Mouse (Mus musculus) forebrain, embryonic 15.5 days (tissue): ENCODE measurements at regions not wholly inside any gene's neighbourhood (a gene's known extent, or its start where the extent isn't known, plus 50 kb on each side); places are given as distances from the start of the nearest gene placed in this dataset.

Source experiments
- ATAC-seq: fragments of 200-750 bp; cut with Nextera tagmentation; replicated peaks from 2 replicates; pipeline ENCODE4 v1.8.0; 2017; ENCODE audit warnings: mild to moderate bottlenecking, moderate TSS enrichment, moderate library complexity
- H3K27ac ChIP-seq: fragments of 300-500 bp; sonication (generic); replicated peaks from 2 replicates; pipeline ENCODE4 v1.5.1; 2015; ENCODE audit warnings: mild to moderate bottlenecking, inconsistent platforms
- H3K27me3 ChIP-seq: fragments of 300-500 bp; sonication (generic); 2 replicates; pipeline ENCODE4 v1.6.1; 2015; ENCODE audit warnings: inconsistent platforms
- H3K36me3 ChIP-seq: fragments of 300-500 bp; sonication (generic); 2 replicates; pipeline ENCODE4 v1.6.1; 2015; ENCODE audit warnings: mild to moderate bottlenecking, inconsistent platforms
- H3K4me1 ChIP-seq: fragments of 300-500 bp; sonication (generic); 2 replicates; pipeline ENCODE4 v1.6.1; 2015; ENCODE audit warnings: inconsistent platforms
- H3K4me2 ChIP-seq: fragments of 300-500 bp; sonication (generic); replicated peaks from 2 replicates; pipeline ENCODE4 v1.6.1; 2015; ENCODE audit warnings: mild to moderate bottlenecking, inconsistent platforms
- H3K4me3 ChIP-seq: fragments of 300-500 bp; sonication (generic); 2 replicates; pipeline ENCODE4 v1.5.1; 2015; ENCODE audit warnings: mild to moderate bottlenecking, inconsistent platforms
- H3K9ac ChIP-seq: fragments of 300-500 bp; sonication (generic); replicated peaks from 2 replicates; pipeline ENCODE4 v1.6.1; 2015; ENCODE audit warnings: mild to moderate bottlenecking, inconsistent platforms
- H3K9me3 ChIP-seq: fragments of 300-500 bp; sonication (generic); 2 replicates; pipeline ENCODE4 v1.6.1; 2016; ENCODE audit warnings: inconsistent platforms
- WGBS: fragments of 180-500 bp; shearing (Covaris S2); methylation state at CpG from one replicate; pipeline ENCODE4 v1.1.7; 2015; ENCODE audit warnings: mixed read lengths; 5-methylcytosine and 5-hydroxymethylcytosine counted together

DNA sequence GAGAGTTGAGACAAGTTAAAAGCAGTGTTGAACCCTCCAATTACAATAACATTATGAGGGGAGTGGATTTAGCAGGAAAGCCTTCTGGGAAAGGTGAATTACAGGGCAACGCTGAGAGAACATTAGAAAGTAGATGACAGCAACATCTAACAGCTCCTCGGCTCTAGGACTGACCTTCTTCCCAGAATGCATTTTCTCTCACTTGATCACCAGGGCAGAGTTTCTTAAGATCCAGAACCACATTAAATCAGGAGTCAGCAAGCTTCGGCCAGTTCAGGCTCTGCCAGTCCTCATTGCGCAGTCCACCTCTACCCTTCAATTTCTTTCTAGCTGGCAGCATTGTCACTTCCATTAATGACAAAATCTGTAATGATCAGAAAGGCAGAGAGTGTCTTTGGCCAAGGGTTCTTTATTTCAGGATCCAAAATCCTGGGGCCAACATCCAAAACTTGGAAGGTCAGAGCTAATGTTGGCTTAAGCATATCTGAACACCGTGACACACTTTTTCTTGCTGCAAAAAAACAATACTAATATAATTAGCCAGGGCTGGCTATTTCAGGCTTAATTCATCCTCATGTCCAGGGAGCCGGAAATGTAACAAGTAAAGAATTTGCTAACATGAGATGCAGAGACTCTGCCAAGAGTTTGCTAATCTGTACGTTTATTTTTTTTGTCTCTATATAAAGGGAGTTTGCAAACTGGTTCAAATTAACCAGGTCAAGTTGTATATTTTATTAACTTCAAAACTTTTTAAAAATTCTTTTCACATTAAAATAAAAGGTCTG, 483.8 kb downstream of the Meis1 start:
- H3K9me3 ChIP-seq = no peaks in the 10 kb centered on the region
- WGBS = 63% methylated on average over 7 of the region's 7 CpGs
- no peaks in the 10 kb centered on the region for H3K4me1 ChIP-seq
- H3K36me3 ChIP-seq = no peaks in the 10 kb centered on the region
- no peaks in the 10 kb centered on the region for H3K27me3 ChIP-seq
- no peak for ATAC-seq
- no peak overlapping the region for H3K4me2 ChIP-seq
- H3K27ac ChIP-seq = no peak overlapping the region
- no peak overlapping the region for H3K4me3 ChIP-seq
- no peak overlapping the region for H3K9ac ChIP-seq

DNA sequence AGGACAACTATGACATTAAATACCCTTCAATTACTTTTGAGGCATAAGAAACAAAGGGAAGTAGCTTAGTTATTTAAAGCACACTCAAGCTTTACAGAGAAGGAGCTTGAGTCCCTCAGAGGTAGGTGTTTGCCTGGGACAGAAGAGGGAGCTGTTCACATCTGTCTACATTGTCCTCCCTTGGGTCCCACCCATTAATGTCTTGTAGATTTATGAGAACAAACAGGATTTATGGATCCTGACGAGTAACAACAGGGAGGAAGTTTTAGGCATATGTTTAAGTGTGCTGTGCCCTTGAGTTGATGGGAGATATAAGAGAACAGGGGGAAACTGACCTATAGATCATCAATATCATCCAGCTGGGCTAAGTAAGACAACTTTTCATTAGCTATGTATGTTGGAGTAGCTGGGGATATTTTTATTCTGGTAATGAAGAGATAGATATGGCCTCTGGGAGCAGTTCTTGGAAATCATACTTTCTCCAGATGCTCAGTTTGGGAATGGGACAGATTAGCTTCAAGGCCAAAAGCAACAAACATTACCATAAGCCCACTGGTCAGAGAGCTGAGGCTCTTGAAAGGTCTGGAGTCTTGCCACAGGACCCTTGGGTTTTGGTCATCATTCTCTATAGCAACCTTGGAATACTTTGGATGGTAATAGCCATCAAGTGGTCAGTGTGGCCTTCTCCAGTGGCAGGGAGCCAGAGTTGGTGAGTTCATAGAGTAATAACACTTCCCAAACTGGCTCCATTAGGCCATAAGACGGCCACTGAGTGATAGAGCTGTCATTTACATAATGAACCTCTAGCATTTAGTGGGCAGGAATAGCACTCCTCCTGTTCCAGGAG, 487.3 kb downstream of the Meis1 start:
- Histone ChIP-seq H3K4me2 (no peak overlapping the region), H3K36me3 (no peaks in the 10 kb centered on the region), H3K4me3 (no peak overlapping the region), H3K9ac (no peak overlapping the region), H3K4me1 (no peaks in the 10 kb centered on the region), H3K27ac (no peak overlapping the region), H3K9me3 (no peaks in the 10 kb centered on the region), H3K27me3 (no peaks in the 10 kb centered on the region)
- 68% methylated on average over 2 of the region's 2 CpGs for WGBS
- ATAC-seq = no peak

DNA sequence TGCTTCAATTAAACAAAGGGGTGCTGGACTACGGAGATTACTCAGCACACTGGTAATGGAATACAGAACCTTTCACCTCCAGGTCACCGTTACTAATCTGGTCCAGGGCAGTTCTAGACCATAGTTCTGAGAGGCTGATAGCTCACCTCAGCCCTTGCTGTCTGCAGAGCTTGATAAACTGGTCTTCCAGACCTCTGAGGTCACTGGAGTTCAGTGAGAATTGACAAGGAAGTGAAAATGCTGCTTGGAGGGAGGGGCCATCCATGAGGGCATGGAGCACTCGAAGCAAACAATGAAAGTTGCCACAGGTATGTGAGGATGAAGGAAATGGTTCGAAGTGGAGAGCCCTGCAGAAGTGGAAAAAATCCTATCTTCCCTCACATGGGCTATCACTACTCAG, 490.2 kb downstream of the Meis1 start:
- no peak overlapping the region for H3K4me3 ChIP-seq

DNA sequence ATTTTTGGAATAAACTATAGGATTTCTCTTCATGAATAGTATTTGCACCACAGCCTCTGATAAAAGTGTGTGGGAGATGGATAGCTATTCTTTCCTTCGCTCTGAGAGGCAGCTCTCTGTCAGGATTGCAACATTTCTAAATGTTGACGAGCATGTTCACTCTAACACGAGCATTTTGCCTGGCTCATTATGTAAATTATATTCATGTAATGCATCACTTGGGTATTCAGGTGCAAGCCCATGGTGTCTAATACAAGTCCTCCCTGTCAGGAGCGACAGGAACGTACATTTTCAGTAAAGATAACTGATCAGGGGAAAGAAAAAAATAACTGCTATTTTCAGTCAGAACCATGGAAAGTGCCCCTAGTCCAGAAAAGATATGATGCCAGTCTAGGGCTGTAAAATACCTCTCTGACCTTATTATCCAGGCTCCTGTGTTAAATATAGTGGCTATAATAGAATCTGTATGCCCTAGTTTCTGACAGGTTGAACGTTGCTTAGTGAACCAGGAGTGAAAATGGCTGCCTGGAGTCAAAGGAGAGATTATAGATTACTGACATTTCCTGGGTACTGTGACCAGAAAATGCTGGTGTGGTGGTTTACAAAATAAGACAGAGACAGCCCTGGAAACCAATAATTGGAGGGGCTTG, 523.6 kb downstream of the Meis1 start:
- H3K4me1 ChIP-seq = no peaks in the 10 kb centered on the region
- H3K4me3 ChIP-seq = no peak overlapping the region
- H3K9ac ChIP-seq = no peak overlapping the region
- peak; percentile 53; the same call in 1 of the 2 replicates for ATAC-seq
- no peaks in the 10 kb centered on the region for H3K36me3 ChIP-seq
- H3K4me2 ChIP-seq = no peak overlapping the region
- no peak overlapping the region for H3K27ac ChIP-seq
- H3K27me3 ChIP-seq = no peaks in the 10 kb centered on the region
- no peaks in the 10 kb centered on the region for H3K9me3 ChIP-seq
- 39% methylated on average over 6 of the region's 6 CpGs for WGBS

More for the DNA sequence above, 490.2 kb downstream of the Meis1 start:
- 64% methylated on average over 4 of the region's 4 CpGs for WGBS
- Histone ChIP-seq H3K9ac (no peak overlapping the region), H3K27me3 (no peaks in the 10 kb centered on the region), H3K4me2 (no peak overlapping the region), H3K27ac (no peak overlapping the region), H3K9me3 (no peaks in the 10 kb centered on the region), H3K4me1 (no peaks in the 10 kb centered on the region), H3K36me3 (no peaks in the 10 kb centered on the region)
- ATAC-seq = no peak

DNA sequence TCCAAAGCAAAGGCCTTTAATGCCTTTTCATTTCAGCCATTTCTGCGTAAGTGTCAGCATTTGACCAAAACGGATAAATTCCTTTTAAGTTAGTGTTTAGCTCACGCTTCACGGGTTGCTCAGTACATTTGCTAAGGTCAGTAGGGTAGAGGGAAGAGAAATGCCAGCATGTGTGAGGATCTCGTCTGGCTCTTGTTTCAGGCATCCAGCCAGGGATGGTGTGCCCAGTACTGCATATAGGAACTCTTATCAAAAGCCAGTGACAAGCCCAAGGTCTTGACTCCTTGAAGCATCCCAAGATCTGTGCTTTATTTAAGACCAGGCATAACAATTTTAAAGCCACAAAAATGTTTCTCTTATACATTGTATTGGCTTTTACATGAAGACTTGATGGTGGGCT, 524.8 kb downstream of the Meis1 start:
- 28% methylated on average over 5 of the region's 5 CpGs for WGBS
- no peaks in the 10 kb centered on the region for H3K9me3 ChIP-seq
- H3K27ac ChIP-seq = no peak overlapping the region
- H3K4me2 ChIP-seq = no peak overlapping the region
- H3K36me3 ChIP-seq = no peaks in the 10 kb centered on the region
- no peak overlapping the region for H3K9ac ChIP-seq
- no peaks in the 10 kb centered on the region for H3K4me1 ChIP-seq
- no peak for ATAC-seq
- H3K4me3 ChIP-seq = no peak overlapping the region
- H3K27me3 ChIP-seq = no peaks in the 10 kb centered on the region

DNA sequence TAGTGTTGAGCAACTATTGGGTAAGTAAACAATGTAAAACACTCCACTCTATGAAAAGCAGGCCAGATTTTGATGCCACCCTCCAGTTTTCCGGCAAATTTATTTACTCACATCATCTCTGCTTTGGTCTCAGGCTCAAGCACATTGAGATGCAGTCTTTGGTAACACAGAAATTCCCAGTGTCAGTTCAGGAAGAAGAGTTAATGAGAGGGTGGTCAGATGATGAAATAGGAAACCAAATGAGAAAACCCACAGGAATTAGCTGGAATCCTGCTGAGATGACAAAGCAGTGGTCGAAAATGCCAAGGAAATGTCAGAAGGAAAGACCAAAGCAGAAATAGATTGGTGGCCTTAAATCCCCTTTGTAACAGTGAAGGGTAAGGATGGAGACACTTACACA, 525.7 kb downstream of the Meis1 start:
- no peak for ATAC-seq
- Histone ChIP-seq H3K36me3 (no peaks in the 10 kb centered on the region), H3K9me3 (no peaks in the 10 kb centered on the region), H3K4me2 (no peak overlapping the region), H3K4me3 (no peak overlapping the region), H3K4me1 (no peaks in the 10 kb centered on the region), H3K27me3 (no peaks in the 10 kb centered on the region), H3K27ac (no peak overlapping the region), H3K9ac (no peak overlapping the region)
- 13% methylated on average over 2 of the region's 2 CpGs for WGBS

DNA sequence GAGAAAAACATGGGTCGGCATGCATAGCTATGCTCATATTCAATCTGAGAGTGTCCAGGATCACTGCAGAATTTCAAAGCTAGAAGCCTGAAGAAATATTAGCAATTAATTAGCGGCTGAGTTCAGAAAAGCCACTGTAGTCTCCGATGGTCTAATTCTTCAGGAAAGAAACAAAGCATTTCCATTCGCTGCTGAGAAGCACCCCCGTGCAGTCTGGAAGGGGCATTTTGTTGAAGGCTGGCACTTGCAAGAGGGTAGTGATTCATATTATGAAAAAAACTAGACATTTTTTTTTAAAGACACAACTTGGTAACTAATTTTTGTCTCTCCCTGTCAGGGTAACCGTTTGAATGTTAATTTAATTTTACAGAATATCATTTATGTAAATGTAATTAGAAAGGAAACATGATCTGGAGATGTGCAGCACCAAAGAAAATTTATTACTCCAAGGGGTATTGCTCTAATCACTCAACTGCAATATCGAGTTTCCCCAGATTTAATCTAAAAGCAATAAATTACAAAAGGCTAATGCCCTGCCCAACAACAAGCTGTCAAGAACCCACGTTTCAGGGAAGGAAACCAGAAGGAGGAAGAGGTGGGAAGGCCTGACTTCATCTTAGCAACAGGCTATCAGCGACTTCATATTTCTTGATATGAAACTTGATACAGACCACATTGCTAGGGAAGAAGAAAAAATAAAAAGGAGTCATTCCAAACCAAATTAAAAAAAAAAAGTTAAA, 529.1 kb downstream of the Meis1 start:
- ATAC-seq = no peak
- H3K27ac ChIP-seq = no peak overlapping the region
- 72% methylated on average over 9 of the region's 9 CpGs for WGBS

DNA sequence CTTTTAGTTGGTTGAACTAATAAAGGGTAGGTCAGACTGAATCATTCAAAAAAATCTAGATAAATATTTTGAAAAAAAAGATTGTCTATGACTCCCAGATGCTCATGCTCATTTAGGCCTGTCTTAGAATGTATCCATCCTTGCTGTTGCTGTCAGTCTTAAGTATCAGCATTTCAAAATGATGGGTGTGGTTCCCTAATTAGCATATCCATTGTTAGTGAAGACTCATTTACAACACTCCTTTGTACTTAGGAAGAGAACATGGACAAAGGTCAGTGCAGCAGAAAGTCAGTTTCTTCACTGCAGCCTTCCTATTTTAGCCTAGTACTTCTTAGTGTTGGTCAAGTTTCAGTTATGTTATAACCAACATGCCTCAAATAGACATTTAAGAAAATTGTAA, 525.2 kb upstream of the Etaa1 start:
- no peak for ATAC-seq
- no peaks in the 10 kb centered on the region for H3K36me3 ChIP-seq
- no peaks in the 10 kb centered on the region for H3K27me3 ChIP-seq
- H3K4me2 ChIP-seq = no peak overlapping the region
- H3K4me3 ChIP-seq = no peak overlapping the region
- no peaks in the 10 kb centered on the region for H3K9me3 ChIP-seq
- no peak overlapping the region for H3K27ac ChIP-seq
- H3K9ac ChIP-seq = no peak overlapping the region
- no peaks in the 10 kb centered on the region for H3K4me1 ChIP-seq

More for the DNA sequence above, 529.1 kb downstream of the Meis1 start:
- Histone ChIP-seq H3K4me2 (no peak overlapping the region), H3K9ac (no peak overlapping the region), H3K4me1 (no peaks in the 10 kb centered on the region), H3K9me3 (no peaks in the 10 kb centered on the region), H3K36me3 (no peaks in the 10 kb centered on the region), H3K4me3 (no peak overlapping the region), H3K27me3 (no peaks in the 10 kb centered on the region)

DNA sequence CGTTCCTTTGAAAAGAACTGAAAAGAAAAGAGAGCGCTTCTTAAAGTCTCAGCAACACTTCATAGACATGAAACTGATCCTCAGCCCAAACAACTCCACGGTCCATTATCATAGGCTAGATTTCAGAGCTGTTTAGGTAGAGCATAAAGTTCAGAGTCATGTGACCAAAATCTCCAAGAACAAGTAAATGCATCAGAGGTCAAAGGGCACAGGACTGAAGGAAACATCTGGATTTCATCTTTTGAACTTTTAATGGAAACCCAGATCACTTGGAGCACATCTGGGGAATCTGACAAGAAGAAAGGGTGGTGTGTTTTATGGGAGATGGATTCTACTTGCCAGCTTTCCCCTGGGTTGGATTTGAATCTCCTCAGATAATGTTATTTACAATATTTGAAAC, 497.6 kb upstream of the Etaa1 start:
- no peaks in the 10 kb centered on the region for H3K27me3 ChIP-seq
- H3K9ac ChIP-seq = no peak overlapping the region
- no peaks in the 10 kb centered on the region for H3K9me3 ChIP-seq
- H3K27ac ChIP-seq = no peak overlapping the region
- no peak for ATAC-seq
- 82% methylated on average over 3 of the region's 3 CpGs for WGBS
- H3K36me3 ChIP-seq = no peaks in the 10 kb centered on the region
- no peak overlapping the region for H3K4me3 ChIP-seq
- H3K4me2 ChIP-seq = no peak overlapping the region
- no peaks in the 10 kb centered on the region for H3K4me1 ChIP-seq

DNA sequence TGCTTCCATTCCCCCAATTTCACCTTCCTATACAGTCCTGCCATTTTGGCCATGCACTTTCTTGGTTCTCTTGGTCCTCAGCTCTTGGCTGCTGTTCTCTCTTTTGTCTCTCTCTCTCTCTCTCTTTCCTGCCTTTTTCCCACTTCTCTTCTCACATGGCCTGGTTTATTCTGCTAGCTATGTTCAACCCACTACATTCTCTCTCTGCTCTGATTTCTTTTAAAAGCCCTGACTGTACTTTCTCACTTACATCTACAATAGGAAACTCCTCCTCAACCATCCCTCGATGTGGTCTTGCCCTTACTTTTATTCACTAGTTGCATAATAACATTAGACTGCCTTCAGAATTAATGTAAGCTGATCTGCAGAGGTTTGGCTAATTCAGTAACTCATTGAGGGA, 495.2 kb upstream of the Etaa1 start:
- H3K9ac ChIP-seq = no peak overlapping the region
- H3K4me3 ChIP-seq = no peak overlapping the region
- no peak for ATAC-seq
- H3K4me1 ChIP-seq = no peaks in the 10 kb centered on the region
- H3K9me3 ChIP-seq = no peaks in the 10 kb centered on the region
- H3K4me2 ChIP-seq = no peak overlapping the region
- no peak overlapping the region for H3K27ac ChIP-seq
- WGBS = 82% methylated on average over 1 of the region's 1 CpGs
- H3K36me3 ChIP-seq = no peaks in the 10 kb centered on the region
- no peaks in the 10 kb centered on the region for H3K27me3 ChIP-seq

DNA sequence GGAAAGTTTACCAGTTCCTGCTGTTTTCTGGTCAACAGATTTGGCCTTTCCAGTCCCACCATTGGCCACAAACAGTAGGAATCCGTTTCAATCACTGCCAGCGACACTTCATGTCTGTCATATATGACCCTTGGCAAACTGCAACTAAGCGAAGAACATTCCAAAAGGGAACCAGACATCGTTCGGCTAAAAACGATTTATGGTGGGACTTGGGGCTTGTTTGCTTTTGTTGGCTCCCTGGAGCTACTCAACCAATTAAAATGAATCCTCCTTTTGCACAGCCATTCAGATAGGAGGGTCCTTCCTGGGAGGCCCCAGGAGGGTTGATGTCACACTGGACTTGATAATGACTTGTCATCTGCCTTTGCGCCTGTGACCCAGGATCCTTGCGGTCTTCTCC, 490.9 kb upstream of the Etaa1 start:
- no peaks in the 10 kb centered on the region for H3K4me1 ChIP-seq
- WGBS = 84% methylated on average over 8 of the region's 8 CpGs
- H3K9ac ChIP-seq = no peak overlapping the region
- no peaks in the 10 kb centered on the region for H3K9me3 ChIP-seq
- no peak overlapping the region for H3K4me2 ChIP-seq
- ATAC-seq = no peak
- H3K36me3 ChIP-seq = no peaks in the 10 kb centered on the region
- no peak overlapping the region for H3K4me3 ChIP-seq
- no peak overlapping the region for H3K27ac ChIP-seq
- no peaks in the 10 kb centered on the region for H3K27me3 ChIP-seq

DNA sequence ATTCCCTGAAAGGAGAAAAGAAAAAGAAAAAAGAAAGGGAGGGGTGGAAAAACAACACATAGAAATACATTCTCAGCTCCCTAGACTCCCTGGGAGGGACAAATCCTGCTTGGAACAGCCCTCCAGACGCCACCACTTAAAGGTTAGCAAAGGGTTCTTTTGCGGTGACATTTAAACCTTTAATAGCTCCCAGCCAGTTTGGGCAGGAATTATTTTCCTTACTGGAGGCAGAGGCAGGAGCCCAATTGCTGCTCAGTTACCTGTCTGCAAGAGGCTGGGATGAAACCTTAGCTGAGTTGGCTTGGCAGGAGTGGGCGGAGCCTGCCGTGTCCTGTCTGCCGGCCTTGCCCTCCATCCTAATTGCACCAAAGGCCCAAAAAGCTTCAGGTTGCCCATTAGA, 490.4 kb upstream of the Etaa1 start:
- no peaks in the 10 kb centered on the region for H3K36me3 ChIP-seq
- H3K9ac ChIP-seq = no peak overlapping the region
- WGBS = 62% methylated on average over 5 of the region's 5 CpGs
- no peak overlapping the region for H3K4me2 ChIP-seq
- H3K4me1 ChIP-seq = no peaks in the 10 kb centered on the region
- H3K27ac ChIP-seq = no peak overlapping the region
- no peak overlapping the region for H3K4me3 ChIP-seq
- no peaks in the 10 kb centered on the region for H3K27me3 ChIP-seq
- ATAC-seq = no peak
- H3K9me3 ChIP-seq = no peaks in the 10 kb centered on the region
